Mouse (Mus musculus) heart, embryonic 11.5 days (tissue): ENCODE measurements at regions not wholly inside any gene's neighbourhood (a gene's known extent, or its start where the extent isn't known, plus 50 kb on each side); places are given as distances from the start of the nearest gene placed in this dataset.

ENCODE experiments used
- ATAC-seq: fragments of 200-750 bp; cut with Nextera tagmentation; replicated peaks from 2 replicates; pipeline ENCODE4 v1.8.0; 2017; ENCODE audit warnings: moderate library complexity; ENCODE audit not compliant: insufficient number of reproducible peaks, low FRiP score, low TSS enrichment
- H3K27ac ChIP-seq: fragments of 300-500 bp; sonication (generic); 2 replicates; pipeline ENCODE4 v1.5.1; 2014; ENCODE audit warnings: mild to moderate bottlenecking, low read depth, low read length
- H3K27me3 ChIP-seq: fragments of 300-500 bp; sonication (generic); 2 replicates; pipeline ENCODE4 v1.6.1; 2014; ENCODE audit warnings: mild to moderate bottlenecking, low read length, mixed read lengths; ENCODE audit not compliant: control insufficient read depth, insufficient read depth
- H3K36me3 ChIP-seq: fragments of 300-500 bp; sonication (generic); 2 replicates; pipeline ENCODE4 v1.6.1; 2014; ENCODE audit warnings: mild to moderate bottlenecking, low read length, moderate library complexity, mixed read lengths; ENCODE audit not compliant: control insufficient read depth, insufficient read depth
- H3K4me1 ChIP-seq: fragments of 300-500 bp; sonication (generic); 2 replicates; pipeline ENCODE4 v1.6.1; 2014; ENCODE audit warnings: low read length; ENCODE audit not compliant: control insufficient read depth, insufficient read depth
- H3K4me2 ChIP-seq: fragments of 300-500 bp; sonication (generic); 2 replicates; pipeline ENCODE4 v1.6.1; 2014; ENCODE audit warnings: mild to moderate bottlenecking, moderate library complexity
- H3K4me3 ChIP-seq: fragments of 300-500 bp; sonication (generic); 2 replicates; pipeline ENCODE4 v1.5.1; 2014; ENCODE audit warnings: low read depth, low read length
- H3K9ac ChIP-seq: fragments of 300-500 bp; sonication (generic); 2 replicates; pipeline ENCODE4 v1.6.1; 2014; ENCODE audit warnings: mild to moderate bottlenecking, low read depth, low read length, moderate library complexity
- H3K9me3 ChIP-seq: fragments of 300-500 bp; sonication (generic); replicated peaks from 2 replicates; pipeline ENCODE4 v1.6.1; 2016; ENCODE audit warnings: low read length; ENCODE audit not compliant: control insufficient read depth
- WGBS: fragments of 180-500 bp; shearing (Covaris S2); extraction: QIAGEN DNeasy Blood & Tissue Kit; methylation state at CpG from one replicate; pipeline ENCODE4 v1.1.7; 2014; ENCODE audit not compliant: insufficient replicate concordance; 5-methylcytosine and 5-hydroxymethylcytosine counted together

DNA sequence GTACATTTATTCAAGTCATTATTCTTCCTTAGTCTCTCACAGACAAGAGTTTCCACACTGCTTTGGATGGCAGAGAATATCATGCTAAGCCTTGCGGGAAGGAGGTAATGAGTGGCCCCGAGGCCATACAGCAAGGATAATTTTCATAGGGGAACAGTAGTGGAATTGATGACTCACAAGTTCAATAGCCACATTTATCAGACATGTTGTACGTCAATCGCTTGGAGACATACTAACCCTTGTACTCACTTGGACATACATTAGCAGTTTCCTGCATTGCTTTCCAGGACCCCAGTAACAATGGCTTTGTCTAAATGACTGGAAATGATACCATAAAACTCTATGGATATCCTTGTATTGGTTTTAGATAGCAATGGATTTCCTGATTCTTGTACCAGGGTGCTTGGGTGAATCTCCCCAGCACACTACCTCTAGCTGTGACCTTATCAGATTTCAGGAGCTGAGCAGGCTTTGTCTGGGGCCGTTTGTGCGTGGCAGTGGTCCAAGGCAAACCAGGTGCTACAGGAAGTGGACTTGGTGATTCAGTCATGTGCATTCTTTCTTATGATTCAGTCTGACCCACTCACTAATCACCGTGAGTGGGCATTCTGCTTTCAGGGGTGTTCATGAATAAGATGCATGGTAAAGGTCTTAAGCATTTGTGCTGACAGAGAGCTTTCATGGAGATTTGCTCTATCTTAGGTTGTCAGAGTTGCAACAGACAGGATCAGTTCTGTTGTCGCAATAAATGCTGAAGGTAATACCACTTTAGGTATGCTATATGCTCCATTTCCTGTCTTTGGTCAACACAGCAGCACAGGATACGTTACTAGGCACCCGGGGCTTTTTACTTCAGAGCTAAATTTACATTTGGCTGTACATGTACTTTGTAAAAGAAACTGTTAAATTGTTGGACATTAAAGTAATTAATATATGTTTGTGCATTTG is 326.2 kb downstream of the Klf5 start:
- no peak overlapping the region for H3K27ac ChIP-seq
- no peaks in the 10 kb centered on the region for H3K4me1 ChIP-seq
- no peak overlapping the region for H3K4me3 ChIP-seq
- no peak overlapping the region for H3K4me2 ChIP-seq
- H3K27me3 ChIP-seq: no peaks in the 10 kb centered on the region
- WGBS: 70% methylated on average over 10 of the region's 10 CpGs
- no peaks in the 10 kb centered on the region for H3K36me3 ChIP-seq
- H3K9me3 ChIP-seq: no peaks in the 10 kb centered on the region
- H3K9ac ChIP-seq: no peak overlapping the region
- ATAC-seq: no peak

- H3K27me3 ChIP-seq: no peaks in the 10 kb centered on the region
- ATAC-seq: no peak
- H3K27ac ChIP-seq: no peak overlapping the region
- H3K4me1 ChIP-seq: no peaks in the 10 kb centered on the region
- H3K9me3 ChIP-seq: no peaks in the 10 kb centered on the region
- WGBS: 69% methylated on average over 1 of the region's 1 CpGs
- no peaks in the 10 kb centered on the region for H3K36me3 ChIP-seq
- no peak overlapping the region for H3K9ac ChIP-seq
- no peak overlapping the region for H3K4me2 ChIP-seq
- no peak overlapping the region for H3K4me3 ChIP-seq
These were observed 329.1 kb downstream of the Klf5 start for GRCm38 (mm10) chr14:99627615-99628014.

DNA sequence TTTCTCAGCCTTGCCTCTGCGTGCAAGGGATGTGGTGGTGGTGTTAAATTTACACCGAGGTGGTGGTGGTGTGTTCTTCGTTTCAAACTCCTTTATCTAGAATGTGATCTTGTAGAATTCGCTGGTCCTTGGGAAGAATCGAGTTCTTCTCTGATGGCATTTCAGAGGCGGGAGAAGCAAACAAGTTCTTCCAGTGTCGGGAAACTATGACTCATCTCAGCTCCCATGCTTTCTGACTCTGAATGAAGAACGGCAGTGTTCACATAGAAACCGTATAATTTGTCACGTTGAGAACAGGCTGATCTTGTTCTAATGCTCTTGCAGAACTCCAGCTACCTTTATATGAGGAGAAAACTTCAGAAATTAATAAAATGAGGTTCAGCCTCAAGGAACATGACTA is 332.6 kb downstream of the Klf5 start:
- no peak overlapping the region for H3K27ac ChIP-seq
- WGBS: 35% methylated on average over 10 of the region's 10 CpGs
- H3K4me1 ChIP-seq: peaks cover 2% of the 10 kb centered on the region; the same call in 1 of the 2 replicates
- no peak for ATAC-seq
- H3K4me3 ChIP-seq: no peak overlapping the region
- no peak overlapping the region for H3K4me2 ChIP-seq
- no peaks in the 10 kb centered on the region for H3K9me3 ChIP-seq
- no peak overlapping the region for H3K9ac ChIP-seq
- H3K27me3 ChIP-seq: no peaks in the 10 kb centered on the region
- H3K36me3 ChIP-seq: no peaks in the 10 kb centered on the region

DNA sequence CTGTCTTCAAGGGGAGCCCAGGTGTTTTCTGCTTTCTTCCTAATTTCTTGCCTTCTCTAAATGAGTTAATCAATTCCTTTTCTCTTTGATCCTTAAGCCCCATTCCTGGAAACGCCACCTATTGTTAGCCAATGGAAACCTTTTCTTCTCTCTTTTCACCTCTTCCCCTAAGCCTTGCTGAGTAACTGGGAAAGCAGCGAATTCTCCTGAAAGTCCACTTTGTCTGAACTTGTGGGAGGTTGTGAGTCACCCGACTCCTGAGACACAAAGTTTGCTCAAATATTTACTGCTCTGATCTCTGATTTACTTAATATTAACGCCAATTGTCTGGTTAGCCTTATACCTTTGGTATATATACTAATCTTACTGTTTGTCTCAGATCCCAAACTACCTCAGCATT is 334.0 kb downstream of the Klf5 start:
- WGBS: 42% methylated on average over 4 of the region's 4 CpGs
- Histone ChIP-seq H3K4me2 (no peak overlapping the region), H3K9ac (no peak overlapping the region), H3K9me3 (no peaks in the 10 kb centered on the region), H3K4me3 (no peak overlapping the region), H3K27ac (no peak overlapping the region), H3K4me1 (peaks cover 2% of the 10 kb centered on the region; the same call in 1 of the 2 replicates), H3K27me3 (no peaks in the 10 kb centered on the region), H3K36me3 (no peaks in the 10 kb centered on the region)
- no peak for ATAC-seq

- Histone ChIP-seq H3K27me3 (no peaks in the 10 kb centered on the region), H3K9me3 (no peaks in the 10 kb centered on the region), H3K4me2 (no peak overlapping the region), H3K4me3 (no peak overlapping the region), H3K27ac (no peak overlapping the region), H3K9ac (no peak overlapping the region), H3K36me3 (no peaks in the 10 kb centered on the region), H3K4me1 (peaks cover 2% of the 10 kb centered on the region; the same call in 1 of the 2 replicates)
- ATAC-seq: no peak
- WGBS: 68% methylated on average over 4 of the region's 4 CpGs
These were observed 337.2 kb downstream of the Klf5 start for GRCm38 (mm10) chr14:99635556-99636150.

- Histone ChIP-seq H3K36me3 (no peaks in the 10 kb centered on the region), H3K27me3 (no peaks in the 10 kb centered on the region), H3K4me3 (no peak overlapping the region), H3K4me2 (no peak overlapping the region), H3K9ac (no peak overlapping the region), H3K27ac (no peak overlapping the region), H3K9me3 (no peaks in the 10 kb centered on the region), H3K4me1 (no peaks in the 10 kb centered on the region)
- ATAC-seq: no peak
- 83% methylated on average over 15 of the region's 15 CpGs for WGBS
These were observed 343.3 kb downstream of the Klf5 start for GRCm38 (mm10) chr14:99641475-99642453.

DNA sequence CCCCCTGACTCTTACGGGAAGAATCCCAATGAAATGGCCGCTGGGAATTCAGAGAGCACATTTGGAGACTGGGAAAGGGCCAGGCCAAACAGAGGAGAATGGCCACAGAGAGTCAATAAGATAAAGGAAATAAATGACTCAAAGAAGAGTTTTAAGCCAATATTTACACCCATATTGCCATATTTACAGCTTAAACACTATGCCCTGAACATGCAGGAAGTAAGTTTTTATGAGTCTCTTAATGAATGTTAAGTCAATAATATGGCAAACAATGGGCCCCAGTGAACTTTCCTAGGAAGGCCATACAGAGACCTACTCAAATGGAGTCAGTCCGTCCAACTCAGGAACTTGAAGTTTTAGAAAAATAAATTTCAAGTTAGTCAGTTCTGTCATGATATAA is 347.8 kb downstream of the Klf5 start:
- H3K36me3 ChIP-seq: no peaks in the 10 kb centered on the region
- no peaks in the 10 kb centered on the region for H3K27me3 ChIP-seq
- whole genome bisulfite sequencing: 80% methylated on average over 3 of the region's 3 CpGs
- H3K4me1 ChIP-seq: no peaks in the 10 kb centered on the region
- H3K9ac ChIP-seq: no peak overlapping the region
- H3K4me3 ChIP-seq: no peak overlapping the region
- H3K4me2 ChIP-seq: no peak overlapping the region
- H3K9me3 ChIP-seq: no peaks in the 10 kb centered on the region
- no peak overlapping the region for H3K27ac ChIP-seq
- ATAC-seq: no peak

DNA sequence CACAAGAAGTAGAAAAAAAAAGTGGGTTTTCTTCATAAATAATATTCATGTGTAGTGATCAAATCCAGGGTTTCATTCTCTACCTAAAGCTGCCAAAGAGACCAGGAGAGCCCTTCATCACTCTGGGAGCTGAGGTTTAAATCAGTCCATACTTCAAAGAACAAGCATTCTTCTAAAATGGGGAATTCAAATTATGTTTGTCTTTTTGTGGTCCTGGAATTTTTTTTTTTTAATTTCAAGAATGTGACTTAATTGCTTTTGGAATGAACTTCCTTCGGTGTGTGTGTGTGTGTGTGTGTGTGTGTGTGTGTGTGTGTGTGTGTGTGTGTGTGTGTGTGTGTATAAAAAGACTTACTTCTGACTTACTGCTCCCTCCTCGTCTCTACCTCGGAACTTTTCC is 375.9 kb downstream of the Klf5 start:
- Histone ChIP-seq H3K4me1 (no peaks in the 10 kb centered on the region), H3K36me3 (no peaks in the 10 kb centered on the region), H3K27me3 (no peaks in the 10 kb centered on the region), H3K9me3 (no peaks in the 10 kb centered on the region), H3K4me2 (no peak overlapping the region), H3K27ac (no peak overlapping the region), H3K4me3 (no peak overlapping the region), H3K9ac (no peak overlapping the region)
- WGBS: 87% methylated on average over 3 of the region's 3 CpGs
- ATAC-seq: no peak
